Mouse (Mus musculus): ENCODE data around the gene Ccdc66. TPM values are rescaled to one million over a fixed set of nuclear protein-coding genes. Genes with fewer than 3 reads are reported as not detected.

Gene Ccdc66
- polyA plus RNA-seq (2011; ENCODE audit: insufficient read length, low read depth, missing spikeins): 16.2 and 18.6 TPM in 2 replicates

DNA sequence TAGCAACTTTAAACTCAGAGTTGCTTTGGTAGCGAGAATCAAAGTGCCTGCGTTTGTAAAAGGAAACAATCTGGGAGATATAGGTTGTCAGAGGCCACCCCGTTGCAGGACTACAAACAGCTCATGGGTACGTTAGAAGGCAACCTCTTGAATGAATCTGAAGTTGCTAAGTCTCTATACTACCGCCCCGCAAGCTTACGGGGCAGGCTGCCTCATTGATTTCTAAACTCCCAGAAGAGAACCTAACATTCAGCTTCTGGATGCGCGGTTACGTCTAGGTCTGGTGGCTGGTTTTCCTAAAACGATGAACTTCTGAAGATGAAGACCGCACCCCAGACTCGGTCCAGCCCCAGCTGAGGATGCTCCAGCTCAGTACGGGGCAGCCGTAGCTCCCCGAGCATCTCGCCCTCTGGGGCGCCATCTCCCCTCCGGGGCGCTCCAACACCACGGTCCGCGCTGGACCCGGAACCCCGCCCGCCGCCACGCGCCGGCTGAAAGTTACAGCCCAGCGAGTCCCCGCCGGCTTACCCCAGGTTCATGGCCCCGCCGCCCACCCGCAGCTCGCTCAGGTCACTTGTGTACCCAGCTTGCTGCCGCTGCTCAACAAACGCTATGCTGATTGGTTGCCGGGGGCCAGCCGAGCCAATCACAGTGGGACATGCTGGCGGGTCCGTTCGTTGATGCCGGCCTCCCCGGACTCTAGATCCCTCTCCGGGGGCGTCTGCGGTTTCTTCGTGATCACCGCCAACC lies at the start of gene Ccdc66:
Gene Ccdc66 (minus strand): TSS at position 567 of the 750 bp plus-strand sequence.
- H3K4me3 ChIP-seq (ENCODE audit: insufficient read depth, low read length): peak within 1 kb of the TSS; percentile 94
- peak within 1 kb of the TSS; percentile 51 for H3K27ac ChIP-seq (ENCODE audit: insufficient read depth, low read length)
- peak; percentile 66 for TF ChIP-seq POLR2A (IDR thresholded peaks at IDR 0.05; ENCODE audit: low read depth, low read length)
- no peak for TF ChIP-seq CTCF (IDR thresholded peaks at IDR 0.05; ENCODE audit: borderline replicate concordance, insufficient read depth, low read length)
- H3K4me1 ChIP-seq (ENCODE audit: control insufficient read depth, insufficient read depth, low read length): no peaks in the 10 kb centered on the region

DNA sequence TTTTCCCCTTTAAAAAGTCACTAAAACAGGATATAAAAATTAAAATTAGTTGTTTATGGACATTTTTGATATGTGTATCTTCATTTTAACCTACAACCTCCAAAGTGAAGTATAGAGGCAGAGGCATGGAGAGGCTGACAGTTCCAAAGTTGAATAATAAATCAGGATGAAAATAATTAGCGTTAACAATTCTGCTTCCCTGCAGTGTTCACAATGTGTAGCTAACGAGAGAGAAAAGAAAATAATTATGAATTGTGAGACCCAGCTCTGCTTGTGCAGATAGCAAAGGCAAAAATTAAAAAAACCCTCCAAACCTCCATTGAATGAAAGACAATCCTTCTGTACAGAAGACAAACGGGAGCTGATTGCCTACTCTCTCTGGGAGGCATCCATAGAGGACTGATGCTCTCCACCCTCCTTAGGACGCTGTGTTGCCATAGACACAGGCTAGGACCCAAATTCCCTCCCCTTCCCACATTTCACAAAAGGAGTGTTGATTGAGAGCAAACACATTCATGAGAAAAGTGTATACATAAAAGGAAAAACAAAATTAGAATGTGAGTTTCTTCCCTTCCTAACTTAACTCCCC lies 35.7 kb upstream of the Ccdc66 start:
- TF ChIP-seq POLR2A (IDR thresholded peaks at IDR 0.05; ENCODE audit: low read depth, low read length) (no peak), CTCF (IDR thresholded peaks at IDR 0.05; ENCODE audit: borderline replicate concordance, insufficient read depth, low read length) (no peak)
- Histone ChIP-seq H3K4me3 (ENCODE audit: insufficient read depth, low read length) (no peak overlapping the region), H3K27ac (ENCODE audit: insufficient read depth, low read length) (no peak overlapping the region), H3K4me1 (ENCODE audit: control insufficient read depth, insufficient read depth, low read length) (no peaks in the 10 kb centered on the region)

DNA sequence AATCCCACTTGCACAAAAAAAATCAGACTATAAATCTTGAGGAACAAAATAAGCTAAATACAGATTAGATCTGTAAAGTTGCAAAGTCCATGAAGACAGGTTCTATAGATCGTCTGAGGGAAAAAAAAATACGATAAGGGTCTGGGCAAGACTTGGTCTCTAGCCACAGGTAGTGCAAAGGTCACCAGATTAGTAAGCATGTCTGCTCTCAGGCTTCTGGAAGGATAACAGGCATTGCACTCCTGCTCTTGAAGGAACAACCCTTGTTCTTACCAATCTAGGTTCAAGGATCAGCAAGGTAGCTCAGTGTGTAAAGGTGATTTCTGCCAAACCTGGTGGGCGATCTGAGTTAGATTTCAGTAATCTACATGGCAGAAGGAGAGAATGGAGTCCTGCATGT lies 28.2 kb upstream of the Ccdc66 start:
- no peak overlapping the region for H3K4me3 ChIP-seq (ENCODE audit: insufficient read depth, low read length)
- no peak overlapping the region for H3K27ac ChIP-seq (ENCODE audit: insufficient read depth, low read length)
- no peaks in the 10 kb centered on the region for H3K4me1 ChIP-seq (ENCODE audit: control insufficient read depth, insufficient read depth, low read length)
- TF ChIP-seq CTCF (IDR thresholded peaks at IDR 0.05; ENCODE audit: borderline replicate concordance, insufficient read depth, low read length) (no peak), POLR2A (IDR thresholded peaks at IDR 0.05; ENCODE audit: low read depth, low read length) (no peak)

DNA sequence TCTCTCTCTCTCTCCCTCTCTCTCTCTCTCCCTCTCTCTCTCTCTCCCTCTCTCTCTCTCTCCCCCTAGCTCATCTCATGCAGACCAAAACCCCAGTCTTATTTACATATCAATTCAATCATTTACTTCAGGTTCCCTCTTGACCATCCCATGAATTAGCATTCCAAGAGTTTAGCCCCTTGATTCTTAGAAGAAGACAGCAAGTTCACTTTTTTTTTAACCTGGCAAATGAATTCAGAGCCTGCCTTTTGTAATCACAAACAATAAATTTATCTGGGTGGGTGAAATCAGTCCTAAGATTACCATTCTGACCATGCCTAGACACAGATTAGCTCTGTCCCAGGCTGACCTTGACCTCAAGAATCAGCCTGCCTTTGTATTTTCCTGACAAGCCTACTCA lies 16.3 kb upstream of the Ccdc66 start:
- Histone ChIP-seq H3K27ac (ENCODE audit: insufficient read depth, low read length) (no peak overlapping the region), H3K4me3 (ENCODE audit: insufficient read depth, low read length) (no peak overlapping the region), H3K4me1 (ENCODE audit: control insufficient read depth, insufficient read depth, low read length) (peaks cover 3% of the 10 kb centered on the region; the same call in 1 of the 2 replicates)
- TF ChIP-seq POLR2A (IDR thresholded peaks at IDR 0.05; ENCODE audit: low read depth, low read length): no peak
- TF ChIP-seq CTCF (IDR thresholded peaks at IDR 0.05; ENCODE audit: borderline replicate concordance, insufficient read depth, low read length): no peak

DNA sequence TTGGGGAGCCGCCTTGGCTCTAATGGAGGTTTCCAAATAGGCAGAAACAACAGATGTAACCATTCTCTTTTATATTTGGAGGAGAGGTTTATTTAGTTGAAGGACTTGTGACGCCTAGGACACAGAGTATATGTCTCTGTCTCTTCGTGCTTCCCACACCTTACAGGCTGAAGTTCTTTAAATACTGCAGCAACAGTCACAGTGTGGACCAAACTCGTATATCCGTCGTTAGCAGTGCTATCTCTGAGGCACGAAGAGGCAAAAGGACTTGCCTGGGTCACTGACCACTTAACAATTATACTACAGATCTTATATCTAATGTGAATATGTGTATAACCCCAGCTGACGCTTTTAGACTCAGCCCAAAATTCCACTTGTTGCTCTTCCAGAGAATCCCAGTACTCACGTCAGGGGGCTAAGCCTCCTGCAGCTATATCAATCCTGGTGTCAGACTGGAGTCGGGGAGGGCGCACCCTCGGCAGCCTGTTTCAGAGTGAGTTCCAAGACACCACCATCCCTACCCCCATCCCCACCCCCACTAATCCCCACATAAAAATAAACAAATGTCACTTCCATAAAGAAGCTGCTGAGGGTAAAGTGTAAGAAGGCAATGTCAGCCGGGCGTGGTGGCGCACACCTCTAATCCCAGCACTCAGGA lies 513 bp upstream of the Ccdc66 start:
- Histone ChIP-seq H3K4me3 (ENCODE audit: insufficient read depth, low read length) (peak overlapping the region; percentile 41), H3K4me1 (ENCODE audit: control insufficient read depth, insufficient read depth, low read length) (no peaks in the 10 kb centered on the region), H3K27ac (ENCODE audit: insufficient read depth, low read length) (peak overlapping the region; percentile 51)
- TF ChIP-seq POLR2A (IDR thresholded peaks at IDR 0.05; ENCODE audit: low read depth, low read length) (no peak; the same call in 1 of the 2 replicates), CTCF (IDR thresholded peaks at IDR 0.05; ENCODE audit: borderline replicate concordance, insufficient read depth, low read length) (no peak)

DNA sequence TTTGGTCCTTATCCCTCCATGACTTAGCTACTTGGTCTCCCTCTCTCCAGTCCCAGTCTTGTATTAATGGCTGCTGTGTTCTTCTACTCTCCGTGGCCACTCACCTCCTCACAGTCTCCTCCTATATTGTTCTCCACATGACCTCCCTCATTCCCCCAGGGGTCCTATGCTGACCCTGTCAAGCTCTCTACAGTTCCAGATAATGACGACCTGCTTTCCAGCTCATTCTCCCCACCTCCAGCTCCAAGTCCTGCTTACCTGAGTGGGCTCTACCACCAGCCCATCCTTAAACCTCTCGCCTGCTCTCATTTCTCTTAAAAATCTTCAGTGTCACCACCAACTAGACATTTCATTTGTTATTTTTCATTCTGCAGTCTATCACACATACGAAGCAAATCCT lies 7.2 kb downstream of the Ccdc66 start:
- Histone ChIP-seq H3K4me1 (ENCODE audit: control insufficient read depth, insufficient read depth, low read length) (no peaks in the 10 kb centered on the region), H3K27ac (ENCODE audit: insufficient read depth, low read length) (no peak overlapping the region), H3K4me3 (ENCODE audit: insufficient read depth, low read length) (no peak overlapping the region)
- TF ChIP-seq POLR2A (IDR thresholded peaks at IDR 0.05; ENCODE audit: low read depth, low read length) (no peak), CTCF (IDR thresholded peaks at IDR 0.05; ENCODE audit: borderline replicate concordance, insufficient read depth, low read length) (no peak)

DNA sequence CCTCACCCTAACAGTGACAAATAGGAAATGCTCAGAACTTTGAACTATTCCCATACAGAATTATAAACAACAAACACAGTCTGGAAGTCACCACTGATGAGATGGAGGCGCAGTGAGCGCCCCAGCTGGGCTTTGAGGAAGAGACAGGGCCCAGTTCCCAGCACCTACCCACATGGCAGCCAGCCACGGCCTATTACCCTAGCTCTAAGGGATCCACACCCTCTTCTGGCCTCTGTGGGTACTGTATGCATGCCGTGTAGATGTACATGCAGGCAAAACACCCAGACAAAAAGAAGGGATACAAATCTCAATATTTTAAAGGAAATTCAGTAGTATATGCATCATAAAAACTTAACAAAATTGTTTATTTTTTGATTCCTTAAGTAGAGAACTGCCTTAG lies 14.7 kb downstream of the Ccdc66 start:
- no peaks in the 10 kb centered on the region for H3K4me1 ChIP-seq (ENCODE audit: control insufficient read depth, insufficient read depth, low read length)
- H3K27ac ChIP-seq (ENCODE audit: insufficient read depth, low read length): no peak overlapping the region
- no peak for TF ChIP-seq POLR2A (IDR thresholded peaks at IDR 0.05; ENCODE audit: low read depth, low read length)
- TF ChIP-seq CTCF (IDR thresholded peaks at IDR 0.05; ENCODE audit: borderline replicate concordance, insufficient read depth, low read length): no peak
- H3K4me3 ChIP-seq (ENCODE audit: insufficient read depth, low read length): no peak overlapping the region

DNA sequence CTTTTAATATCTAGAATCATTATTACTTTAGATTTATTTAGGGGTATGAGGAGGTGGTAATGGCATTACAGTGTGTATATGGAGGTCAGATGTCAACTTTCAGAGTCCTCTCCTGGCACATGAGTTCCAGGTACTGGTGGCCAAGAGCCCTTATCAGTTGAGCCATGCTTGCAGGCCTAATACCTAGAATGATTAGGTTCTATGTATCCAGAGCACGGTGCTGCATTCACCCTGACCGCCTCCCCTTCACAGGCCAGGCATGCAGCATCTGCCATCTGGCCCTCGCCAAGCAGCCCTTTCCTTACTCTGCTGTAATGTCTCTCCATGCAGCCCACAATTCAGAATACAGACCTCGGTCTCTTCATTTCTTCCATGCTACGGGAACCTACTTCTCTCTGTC lies 16.9 kb downstream of the Ccdc66 start:
- no peak overlapping the region for H3K27ac ChIP-seq (ENCODE audit: insufficient read depth, low read length)
- H3K4me1 ChIP-seq (ENCODE audit: control insufficient read depth, insufficient read depth, low read length): no peaks in the 10 kb centered on the region
- TF ChIP-seq CTCF (IDR thresholded peaks at IDR 0.05; ENCODE audit: borderline replicate concordance, insufficient read depth, low read length): no peak
- TF ChIP-seq POLR2A (IDR thresholded peaks at IDR 0.05; ENCODE audit: low read depth, low read length): no peak
- H3K4me3 ChIP-seq (ENCODE audit: insufficient read depth, low read length): no peak overlapping the region

DNA sequence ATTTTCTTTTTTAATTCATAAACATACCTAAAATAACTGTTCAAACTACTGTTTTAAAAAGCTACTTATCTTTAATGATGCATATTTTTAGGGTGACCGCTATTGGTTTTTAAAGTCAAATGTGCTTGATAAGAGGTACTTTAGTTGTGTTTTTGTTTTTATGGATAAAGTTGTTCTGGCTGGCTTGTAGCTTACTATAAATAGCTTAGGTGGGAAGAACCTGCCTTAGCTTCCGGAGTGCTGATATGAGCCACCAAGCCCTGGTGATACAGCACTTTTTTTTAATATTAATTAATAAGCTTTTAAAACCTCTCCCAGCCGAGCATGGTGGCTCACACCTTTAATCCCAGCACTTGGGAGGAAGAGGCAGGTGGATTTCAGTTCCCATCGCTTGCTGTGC lies 61.3 kb downstream of the Ccdc66 start:
- TF ChIP-seq CTCF (IDR thresholded peaks at IDR 0.05; ENCODE audit: borderline replicate concordance, insufficient read depth, low read length) (no peak), POLR2A (IDR thresholded peaks at IDR 0.05; ENCODE audit: low read depth, low read length) (no peak)
- Histone ChIP-seq H3K27ac (ENCODE audit: insufficient read depth, low read length) (no peak overlapping the region), H3K4me3 (ENCODE audit: insufficient read depth, low read length) (no peak overlapping the region), H3K4me1 (ENCODE audit: control insufficient read depth, insufficient read depth, low read length) (no peaks in the 10 kb centered on the region)

DNA sequence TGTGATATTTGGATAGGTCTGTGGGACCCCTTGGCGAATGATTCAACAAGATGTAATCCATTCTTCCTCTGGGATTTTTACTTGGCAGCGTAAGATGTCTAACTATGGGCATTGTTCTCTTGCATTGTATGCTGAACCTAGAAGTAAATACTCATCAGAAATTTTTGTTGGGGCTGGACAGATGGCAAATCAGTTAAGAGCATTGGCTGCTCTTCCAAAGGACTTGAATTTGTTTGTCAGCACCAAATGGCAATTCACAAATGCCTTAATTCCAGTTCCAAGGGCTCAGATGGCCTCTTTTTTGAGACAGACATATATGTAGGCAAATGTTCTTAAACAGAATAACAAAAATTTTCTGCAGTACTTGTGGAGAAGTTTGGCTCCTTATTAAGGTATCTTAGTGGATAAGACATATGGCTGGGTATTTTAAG lies 63.4 kb downstream of the Ccdc66 start:
- TF ChIP-seq CTCF (IDR thresholded peaks at IDR 0.05; ENCODE audit: borderline replicate concordance, insufficient read depth, low read length) (no peak), POLR2A (IDR thresholded peaks at IDR 0.05; ENCODE audit: low read depth, low read length) (no peak)
- no peaks in the 10 kb centered on the region for H3K4me1 ChIP-seq (ENCODE audit: control insufficient read depth, insufficient read depth, low read length)
- H3K27ac ChIP-seq (ENCODE audit: insufficient read depth, low read length): no peak overlapping the region
- H3K4me3 ChIP-seq (ENCODE audit: insufficient read depth, low read length): no peak overlapping the region

Measured in embryonic fibroblast, embryonic 13.5 days (primary cell).